Mouse (Mus musculus): ENCODE data around the gene Pde6h. TPM values are rescaled to one million over a fixed set of nuclear protein-coding genes. Genes with fewer than 3 reads are reported as not detected.
"Not testable (repeated sequence)": the region's sequence is repeated elsewhere in the genome, so short reads cannot be mapped to it uniquely, and the experiment has no call there.

Gene Pde6h
- 0.30 TPM in 1 of 2 replicates, not detected in the other for polyA plus RNA-seq (2015; fragmentation: Nextera tagmentation; extraction: Ambion mirVana)

GRCm38 (mm10) chr6:136923532-136923931 lies at the start of gene Pde6h:
Gene Pde6h (plus strand): TSS chr6:136923832.
- no peak within 1 kb of the TSS for H3K4me3 ChIP-seq
- 94% methylated on average over 8 of the region's 8 CpGs for WGBS
- H3K27ac ChIP-seq, result no peak within 1 kb of the TSS
- no peak within 1 kb of the TSS for H3K9ac ChIP-seq
- ATAC-seq (ENCODE audit: insufficient number of reproducible peaks, insufficient read depth, low FRiP score, low TSS enrichment, low read depth), result no peak
- peaks cover 19% of the 10 kb centered on the region for H3K4me1 ChIP-seq
- H3K27me3 ChIP-seq, result no peaks in the 10 kb centered on the region
- H3K9me3 ChIP-seq, result no peaks in the 10 kb centered on the region
- H3K4me2 ChIP-seq, result no peak within 1 kb of the TSS
- H3K36me3 ChIP-seq, result 0 out of 2 replicates have a peak, but pooled peaks cover 4% of the 10 kb centered on the region

GRCm38 (mm10) chr6:136874599-136874998 lies 49.0 kb upstream of the Pde6h start:
- ATAC-seq (ENCODE audit: insufficient number of reproducible peaks, insufficient read depth, low FRiP score, low TSS enrichment, low read depth), result no peak
- Histone ChIP-seq H3K9me3 (no peaks in the 10 kb centered on the region), H3K4me2 (peak overlapping the region; percentile 49), H3K4me1 (peaks cover 27% of the 10 kb centered on the region), H3K27me3 (no peaks in the 10 kb centered on the region), H3K36me3 (0 out of 2 replicates have a peak, but pooled peaks cover 3% of the 10 kb centered on the region), H3K9ac (peak overlapping the region; percentile 41; the same call in 1 of the 2 replicates), H3K4me3 (peak overlapping the region; percentile 32), H3K27ac (peak overlapping the region; percentile 72; the same call in 1 of the 2 replicates)
- WGBS, result 18% methylated on average over 8 of the region's 8 CpGs

GRCm38 (mm10) chr6:136875670-136876069 lies 48.0 kb upstream of the Pde6h start, which contains the start of gene Mgp:
Gene Mgp (minus strand): TSS chr6:136875823.
- 21% methylated on average over 9 of the region's 9 CpGs for WGBS
- Histone ChIP-seq H3K4me3 (peak within 1 kb of the TSS; percentile 42), H3K27ac (peak within 1 kb of the TSS; percentile 86), H3K4me1 (peaks cover 27% of the 10 kb centered on the region), H3K9ac (peak within 1 kb of the TSS; percentile 67), H3K4me2 (peak within 1 kb of the TSS; percentile 53), H3K27me3 (no peaks in the 10 kb centered on the region), H3K9me3 (no peaks in the 10 kb centered on the region), H3K36me3 (0 out of 2 replicates have a peak, but pooled peaks cover 3% of the 10 kb centered on the region)
- ATAC-seq (ENCODE audit: insufficient number of reproducible peaks, insufficient read depth, low FRiP score, low TSS enrichment, low read depth), result peak; percentile 82

GRCm38 (mm10) chr6:136881678-136882077 lies 42.0 kb upstream of the Pde6h start:
- Histone ChIP-seq H3K4me2 (no peak overlapping the region), H3K27ac (peak overlapping the region; percentile 57; the same call in 1 of the 2 replicates)

GRCm38 (mm10) chr6:136883431-136883915 lies 40.2 kb upstream of the Pde6h start:
- 84% methylated on average over 3 of the region's 3 CpGs for WGBS
- Histone ChIP-seq H3K4me2 (no peak overlapping the region), H3K4me3 (no peak overlapping the region), H3K4me1 (peaks cover 9% of the 10 kb centered on the region; the same call in 1 of the 2 replicates), H3K27me3 (no peaks in the 10 kb centered on the region), H3K27ac (0 out of 2 replicates have a peak overlapping the region, but pooled peaks have one; percentile 4), H3K36me3 (no peaks in the 10 kb centered on the region), H3K9ac (no peak overlapping the region), H3K9me3 (no peaks in the 10 kb centered on the region)
- no peak for ATAC-seq (ENCODE audit: insufficient number of reproducible peaks, insufficient read depth, low FRiP score, low TSS enrichment, low read depth)

More at GRCm38 (mm10) chr6:136881678-136882077, 42.0 kb upstream of the Pde6h start:
- H3K36me3 ChIP-seq, result no peaks in the 10 kb centered on the region
- ATAC-seq (ENCODE audit: insufficient number of reproducible peaks, insufficient read depth, low FRiP score, low TSS enrichment, low read depth), result no peak
- H3K9me3 ChIP-seq, result no peaks in the 10 kb centered on the region
- no peak overlapping the region for H3K4me3 ChIP-seq
- no peaks in the 10 kb centered on the region for H3K27me3 ChIP-seq
- peaks cover 9% of the 10 kb centered on the region; the same call in 1 of the 2 replicates for H3K4me1 ChIP-seq
- no peak overlapping the region for H3K9ac ChIP-seq
- WGBS, result 40% methylated on average over 8 of the region's 8 CpGs

GRCm38 (mm10) chr6:136883961-136884360 lies 39.7 kb upstream of the Pde6h start:
- WGBS, result 96% methylated on average over 6 of the region's 6 CpGs
- H3K36me3 ChIP-seq, result no peaks in the 10 kb centered on the region
- H3K4me3 ChIP-seq, result no peak overlapping the region
- H3K4me2 ChIP-seq, result no peak overlapping the region
- no peak overlapping the region for H3K27ac ChIP-seq
- H3K9ac ChIP-seq, result no peak overlapping the region
- H3K27me3 ChIP-seq, result no peaks in the 10 kb centered on the region
- no peaks in the 10 kb centered on the region for H3K9me3 ChIP-seq
- H3K4me1 ChIP-seq, result peaks cover 9% of the 10 kb centered on the region; the same call in 1 of the 2 replicates
- ATAC-seq (ENCODE audit: insufficient number of reproducible peaks, insufficient read depth, low FRiP score, low TSS enrichment, low read depth), result no peak

DNA sequence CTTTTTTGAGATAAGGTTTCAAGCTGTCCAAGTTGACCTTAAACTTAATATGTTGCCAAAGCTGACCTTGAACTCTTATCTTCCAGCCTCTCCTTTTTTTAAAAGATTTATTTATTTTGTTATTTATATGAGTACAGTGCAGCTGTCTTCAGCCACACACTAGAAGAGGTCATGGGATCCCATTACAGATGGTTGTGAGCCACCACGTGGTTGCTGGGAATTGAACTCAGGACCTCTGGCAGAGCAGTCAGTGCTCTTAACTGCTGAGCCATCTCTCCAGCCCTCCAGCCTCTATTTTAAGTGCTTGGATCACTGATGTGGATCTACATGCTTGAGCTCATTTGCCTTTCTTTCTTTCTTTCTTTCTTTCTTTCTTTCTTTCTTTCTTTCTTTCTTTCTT lies 38.9 kb upstream of the Pde6h start:
- H3K4me1 ChIP-seq; H3K27ac ChIP-seq; H3K4me3 ChIP-seq; H3K4me2 ChIP-seq; ATAC-seq (ENCODE audit: insufficient number of reproducible peaks, insufficient read depth, low FRiP score, low TSS enrichment, low read depth); H3K27me3 ChIP-seq; H3K9ac ChIP-seq; H3K36me3 ChIP-seq; H3K9me3 ChIP-seq: not testable (repeated sequence)
- 44% methylated on average over 1 of the region's 1 CpGs for WGBS

GRCm38 (mm10) chr6:136887854-136888253 lies 35.8 kb upstream of the Pde6h start:
- H3K27me3 ChIP-seq, result no peaks in the 10 kb centered on the region
- H3K4me2 ChIP-seq, result no peak overlapping the region
- no peak overlapping the region for H3K4me3 ChIP-seq
- no peaks in the 10 kb centered on the region for H3K9me3 ChIP-seq
- WGBS, result 72% methylated on average over 9 of the region's 9 CpGs
- no peaks in the 10 kb centered on the region for H3K4me1 ChIP-seq
- no peaks in the 10 kb centered on the region for H3K36me3 ChIP-seq
- no peak overlapping the region for H3K27ac ChIP-seq
- ATAC-seq (ENCODE audit: insufficient number of reproducible peaks, insufficient read depth, low FRiP score, low TSS enrichment, low read depth), result no peak
- no peak overlapping the region for H3K9ac ChIP-seq

DNA sequence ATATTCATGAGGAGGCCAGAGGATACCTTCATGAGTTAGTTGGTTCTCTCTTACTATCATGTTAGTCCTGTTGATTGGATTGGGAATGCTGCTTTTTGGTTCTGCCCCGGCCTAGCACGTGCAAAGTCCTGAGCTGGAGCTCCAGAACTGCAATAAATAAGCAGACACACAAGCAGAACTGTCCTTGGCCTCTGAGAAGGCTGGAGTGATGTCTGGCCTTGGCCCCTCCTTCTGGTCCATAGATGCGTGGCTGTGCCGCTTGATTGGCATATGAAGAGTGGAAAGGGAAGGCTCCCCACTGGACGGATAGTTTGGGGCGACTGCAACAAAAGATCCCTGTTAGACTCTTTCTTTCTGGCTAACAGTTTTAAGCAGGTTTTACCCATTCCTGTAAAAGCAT lies 34.6 kb upstream of the Pde6h start:
- 88% methylated on average over 6 of the region's 6 CpGs for WGBS
- Histone ChIP-seq H3K9ac (no peak overlapping the region), H3K27me3 (no peaks in the 10 kb centered on the region), H3K9me3 (no peaks in the 10 kb centered on the region), H3K4me2 (no peak overlapping the region), H3K36me3 (no peaks in the 10 kb centered on the region), H3K4me1 (no peaks in the 10 kb centered on the region), H3K4me3 (no peak overlapping the region), H3K27ac (no peak overlapping the region)
- no peak for ATAC-seq (ENCODE audit: insufficient number of reproducible peaks, insufficient read depth, low FRiP score, low TSS enrichment, low read depth)

- Histone ChIP-seq H3K9me3 (no peaks in the 10 kb centered on the region), H3K4me2 (no peak overlapping the region), H3K27me3 (no peaks in the 10 kb centered on the region), H3K4me1 (no peaks in the 10 kb centered on the region), H3K36me3 (no peaks in the 10 kb centered on the region), H3K27ac (no peak overlapping the region), H3K9ac (no peak overlapping the region), H3K4me3 (no peak overlapping the region)
- no peak for ATAC-seq (ENCODE audit: insufficient number of reproducible peaks, insufficient read depth, low FRiP score, low TSS enrichment, low read depth)
- 91% methylated on average over 6 of the region's 6 CpGs for WGBS
Observed at GRCm38 (mm10) chr6:136889554-136889953, 34.1 kb upstream of the Pde6h start.

DNA sequence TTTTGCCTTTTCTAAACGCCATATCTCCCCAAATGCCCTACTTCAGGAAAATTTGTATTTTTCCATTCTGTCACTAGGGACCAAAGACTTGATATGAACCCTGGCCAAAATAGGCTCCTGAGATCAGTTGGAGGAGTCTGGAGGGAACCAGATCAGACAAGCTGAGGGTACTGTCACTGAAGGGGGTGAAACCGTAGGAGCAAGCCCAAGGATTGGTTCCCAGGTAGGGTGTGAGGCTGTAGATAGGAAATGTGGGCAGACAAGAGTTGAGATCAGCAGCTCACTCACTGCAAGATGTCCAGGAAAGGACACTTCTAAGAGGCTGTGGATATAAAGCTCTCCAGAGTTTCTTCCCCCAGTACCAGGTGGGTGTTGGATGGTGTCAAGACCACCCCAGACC lies 31.6 kb upstream of the Pde6h start:
- ATAC-seq (ENCODE audit: insufficient number of reproducible peaks, insufficient read depth, low FRiP score, low TSS enrichment, low read depth), result no peak
- Histone ChIP-seq H3K9me3 (no peaks in the 10 kb centered on the region), H3K4me2 (no peak overlapping the region), H3K4me3 (no peak overlapping the region), H3K27ac (no peak overlapping the region), H3K4me1 (peaks cover 6% of the 10 kb centered on the region), H3K27me3 (no peaks in the 10 kb centered on the region), H3K36me3 (no peaks in the 10 kb centered on the region), H3K9ac (no peak overlapping the region)
- 86% methylated on average over 2 of the region's 2 CpGs for WGBS

DNA sequence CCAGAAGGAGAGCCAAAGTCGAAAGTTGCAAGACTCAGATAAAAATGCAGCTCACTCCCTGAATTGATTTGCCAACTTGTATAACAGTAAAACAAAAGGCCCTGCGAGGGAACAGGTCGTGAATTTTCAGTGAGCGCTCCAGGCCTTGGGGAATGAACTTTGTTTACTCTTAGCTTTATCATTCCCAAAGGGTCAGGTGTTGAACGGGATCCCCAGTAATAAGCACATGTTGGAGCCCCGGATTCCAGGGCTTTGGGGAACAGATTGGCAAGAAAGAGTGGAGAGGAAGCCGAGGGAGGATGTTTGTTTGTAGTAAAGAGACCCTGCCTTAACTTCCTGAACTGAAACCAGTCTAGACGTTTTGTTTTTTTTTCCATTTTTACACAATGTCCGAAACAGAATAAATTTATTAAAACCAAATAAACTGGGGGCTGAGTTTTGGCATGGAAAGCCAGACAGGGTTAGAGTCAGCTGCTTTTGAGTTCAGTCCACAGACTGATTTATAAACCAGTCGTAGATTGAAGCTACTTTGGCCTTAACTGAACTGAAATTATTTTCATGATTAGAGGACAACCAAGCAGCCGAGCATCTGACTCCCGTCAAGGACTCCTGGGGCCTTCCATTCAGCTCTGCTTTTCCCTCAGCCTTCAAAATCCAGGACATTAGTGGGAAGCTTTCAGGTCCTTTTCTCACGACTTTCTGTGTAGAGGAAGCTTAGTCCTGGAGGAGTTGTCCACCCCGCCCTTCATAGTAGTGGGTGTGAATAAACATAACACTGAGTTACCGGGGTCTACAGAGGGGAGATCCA lies 28.9 kb upstream of the Pde6h start:
- Histone ChIP-seq H3K4me2 (no peak overlapping the region), H3K9me3 (no peaks in the 10 kb centered on the region), H3K27ac (no peak overlapping the region), H3K4me3 (no peak overlapping the region), H3K9ac (no peak overlapping the region), H3K27me3 (no peaks in the 10 kb centered on the region), H3K36me3 (no peaks in the 10 kb centered on the region), H3K4me1 (peaks cover 11% of the 10 kb centered on the region)
- ATAC-seq (ENCODE audit: insufficient number of reproducible peaks, insufficient read depth, low FRiP score, low TSS enrichment, low read depth), result no peak
- WGBS, result 50% methylated on average over 15 of the region's 15 CpGs
